Mouse (Mus musculus) adrenal gland, postnatal 14 days (tissue): ENCODE results near the gene Dnaic2. TPM values are rescaled to one million over a fixed set of nuclear protein-coding genes. Genes with fewer than 3 reads are reported as not detected.

Source experiments
- DNase-seq: peaks from one replicate; pipeline ENCODE4 v3.0.0; 2021; ENCODE audit warnings: mixed read lengths
- long read RNA-seq, 2 experiments: library from polyadenylated mRNA; stranded (forward); transcript quantifications; one replicate each; pipeline ENCODE4 v2.0.0; 2021
- total RNA-seq: library from RNA; stranded (reverse); gene quantifications from 2 replicates; pipeline ENCODE4 v1.2.3, GENCODE M21; 2021

Gene Dnaic2
- total RNA-seq, result 0.44 and 0.64 TPM in 2 replicates
- long read RNA-seq, experiment 1, partial matches to known transcripts, result 0 of 1 reads
- long read RNA-seq, experiment 1, other reads (novel, unspliced or antisense), result 1 of 1 reads
- long read RNA-seq, experiment 2, result 0 reads

DNA sequence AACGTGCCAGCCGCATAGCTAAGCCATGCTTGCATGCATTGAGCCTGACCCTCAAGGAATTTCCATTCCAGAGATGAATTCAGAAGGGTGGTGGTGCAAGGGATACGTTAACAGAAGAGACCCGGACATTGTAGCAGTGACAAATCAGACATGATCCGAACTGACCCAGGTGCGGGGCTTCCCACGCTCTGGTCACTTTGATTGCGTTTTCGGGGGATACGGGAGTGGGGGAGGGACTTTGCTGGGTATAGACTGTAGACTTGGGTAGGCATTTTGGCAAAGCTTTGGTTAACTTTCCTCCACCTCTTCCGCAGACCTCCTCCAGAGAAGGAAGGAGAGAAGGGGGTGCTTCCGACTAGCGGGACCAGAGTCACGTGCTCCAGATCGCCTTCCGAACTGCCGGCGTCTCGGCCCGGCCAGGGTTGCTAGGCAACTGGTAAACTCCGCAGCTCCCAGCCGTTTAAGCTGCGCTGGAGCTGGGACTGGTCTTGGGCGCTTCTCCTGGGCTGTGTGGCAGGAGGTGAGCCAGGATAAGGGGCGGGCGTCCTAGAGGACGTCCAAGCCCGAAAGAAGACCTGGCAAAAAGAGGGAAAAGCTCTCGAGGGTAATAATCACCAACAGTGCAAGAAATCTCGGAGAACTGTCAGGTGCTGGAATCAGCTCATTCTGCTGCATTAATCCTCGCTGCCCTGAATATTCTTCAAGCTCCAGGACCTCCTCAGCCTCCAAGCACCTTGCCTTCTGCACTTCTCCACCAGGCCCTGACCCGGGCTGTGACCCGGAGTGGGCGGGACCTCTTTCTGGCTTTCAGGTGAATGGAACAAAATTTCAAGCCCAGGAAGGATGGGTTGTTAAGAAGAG, at the start of gene Dnaic2:
Gene Dnaic2 (plus strand): TSS at position 444 of the 861 bp plus-strand sequence.
- DNase-seq, result peak; percentile 83

DNA sequence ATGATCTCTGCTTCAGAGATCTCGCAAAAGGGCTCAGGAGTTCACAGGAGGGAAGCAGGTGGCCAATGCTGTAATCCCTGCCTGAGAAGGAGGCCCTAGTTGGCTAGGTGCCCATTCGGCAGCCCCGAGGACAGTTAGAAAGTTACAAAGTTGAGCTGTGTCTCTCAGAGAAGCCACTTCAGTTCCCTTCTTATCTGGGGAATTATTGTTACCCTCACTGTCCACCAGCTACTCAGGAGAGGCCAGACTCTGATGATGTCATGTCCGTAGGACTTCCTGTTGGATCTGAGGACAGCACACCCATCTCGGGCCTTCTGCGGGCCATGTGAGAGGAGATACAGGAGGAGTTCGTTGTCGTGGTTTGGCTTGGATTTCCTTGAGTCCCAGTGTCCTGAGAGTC, 47.6 kb upstream of the Dnaic2 start:
- DNase-seq, result peak; percentile 76

DNA sequence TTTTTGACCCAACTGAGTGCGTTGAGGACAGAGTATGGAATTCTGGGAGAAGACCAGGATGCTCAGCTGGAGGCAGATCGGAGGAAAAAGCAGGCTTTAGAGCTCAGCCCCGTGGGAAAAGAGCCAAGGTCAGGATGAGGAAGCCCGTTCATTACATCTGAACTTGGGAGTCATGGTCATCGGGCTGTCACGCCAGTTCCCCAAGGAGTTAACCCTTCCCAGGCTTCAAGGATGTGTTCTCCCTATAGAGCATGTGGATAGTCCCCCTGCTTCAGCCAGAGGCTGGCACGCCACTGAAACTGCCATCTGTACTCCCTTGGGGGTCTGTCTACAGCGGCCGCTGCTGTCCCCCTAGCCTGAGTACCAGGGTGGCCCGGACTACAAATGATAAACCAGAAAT, 46.9 kb upstream of the Dnaic2 start:
- peak; percentile 84 for DNase-seq

DNA sequence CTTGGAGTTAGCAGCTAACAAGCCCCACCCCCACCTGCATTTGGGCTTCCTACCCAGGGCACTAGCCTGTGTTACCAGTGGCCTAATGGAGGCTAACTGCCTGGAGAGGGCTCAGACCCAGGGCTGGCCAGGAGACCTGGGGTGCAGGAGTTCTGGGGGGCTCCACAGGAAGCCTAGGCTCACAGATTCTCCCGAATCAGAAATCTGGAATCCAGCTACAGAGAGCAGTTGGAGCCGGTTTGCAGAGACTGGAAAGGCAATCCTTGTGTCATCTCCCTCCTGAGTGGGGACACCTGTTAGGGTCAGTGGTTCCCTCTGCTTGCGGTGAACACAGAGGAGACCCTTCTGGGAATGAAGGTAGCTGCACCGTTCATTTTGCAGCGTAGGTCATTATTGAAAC, 46.2 kb upstream of the Dnaic2 start:
- no peak for DNase-seq

DNA sequence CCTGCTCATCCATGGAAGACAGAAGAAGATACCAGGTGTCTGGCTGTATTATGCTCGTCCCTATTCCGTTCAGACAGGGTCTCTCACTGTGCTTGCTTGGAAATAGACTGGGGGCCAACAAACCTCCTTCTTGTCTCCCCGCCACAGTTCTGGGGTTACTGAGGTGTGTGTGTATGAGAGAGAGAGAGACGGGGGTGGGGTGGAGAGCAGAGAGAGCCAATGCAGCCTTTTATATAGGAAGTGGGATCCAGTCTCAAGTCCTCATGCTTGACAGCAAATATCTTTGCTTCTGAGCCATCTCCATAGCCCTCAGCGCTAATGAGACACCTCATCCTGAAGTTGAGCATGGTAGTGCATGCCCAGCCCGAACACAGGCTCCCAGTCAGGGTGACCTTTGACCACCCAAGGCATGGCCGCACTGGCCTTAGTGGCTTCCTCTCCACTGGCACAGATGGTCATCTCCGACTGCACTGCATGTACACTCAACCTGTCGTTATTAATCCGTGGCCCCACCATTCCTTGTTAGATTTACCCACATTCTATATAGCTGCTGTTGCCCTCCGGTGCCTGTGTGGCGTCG, 44.8 kb upstream of the Dnaic2 start:
- no peak for DNase-seq

DNA sequence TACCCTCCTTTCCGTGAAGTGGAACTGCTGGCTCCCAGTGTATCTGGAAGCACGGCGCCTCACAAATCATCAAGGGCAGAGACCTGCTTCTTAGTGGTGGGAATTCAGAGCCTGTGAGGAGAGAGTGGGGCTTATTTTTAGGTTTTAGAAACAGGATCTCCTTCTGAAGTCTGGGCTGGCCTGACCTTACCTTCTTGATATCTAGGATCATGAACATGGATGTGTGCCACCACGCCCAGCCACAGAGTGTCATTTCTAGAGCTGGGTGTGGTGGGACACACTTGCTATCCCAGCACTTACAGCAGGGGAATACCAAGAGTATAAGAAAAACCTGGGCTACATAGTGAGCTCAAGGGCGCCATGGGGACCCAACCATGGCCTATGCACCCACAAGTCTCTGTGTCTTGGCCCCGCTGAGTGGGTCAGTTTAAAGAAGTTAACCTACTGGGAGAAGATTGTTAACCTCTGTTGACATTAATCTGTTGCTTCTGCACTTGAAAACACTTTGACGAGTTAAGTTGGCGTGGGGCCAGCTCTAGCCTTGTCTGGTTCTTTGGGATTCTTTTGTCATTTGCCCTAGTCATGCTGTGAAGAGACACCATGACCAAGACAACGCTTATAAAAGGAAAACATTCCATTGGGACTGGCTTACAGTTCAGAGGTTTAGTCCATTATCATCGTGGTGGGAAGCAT, 44.0 kb upstream of the Dnaic2 start:
- no peak for DNase-seq

DNA sequence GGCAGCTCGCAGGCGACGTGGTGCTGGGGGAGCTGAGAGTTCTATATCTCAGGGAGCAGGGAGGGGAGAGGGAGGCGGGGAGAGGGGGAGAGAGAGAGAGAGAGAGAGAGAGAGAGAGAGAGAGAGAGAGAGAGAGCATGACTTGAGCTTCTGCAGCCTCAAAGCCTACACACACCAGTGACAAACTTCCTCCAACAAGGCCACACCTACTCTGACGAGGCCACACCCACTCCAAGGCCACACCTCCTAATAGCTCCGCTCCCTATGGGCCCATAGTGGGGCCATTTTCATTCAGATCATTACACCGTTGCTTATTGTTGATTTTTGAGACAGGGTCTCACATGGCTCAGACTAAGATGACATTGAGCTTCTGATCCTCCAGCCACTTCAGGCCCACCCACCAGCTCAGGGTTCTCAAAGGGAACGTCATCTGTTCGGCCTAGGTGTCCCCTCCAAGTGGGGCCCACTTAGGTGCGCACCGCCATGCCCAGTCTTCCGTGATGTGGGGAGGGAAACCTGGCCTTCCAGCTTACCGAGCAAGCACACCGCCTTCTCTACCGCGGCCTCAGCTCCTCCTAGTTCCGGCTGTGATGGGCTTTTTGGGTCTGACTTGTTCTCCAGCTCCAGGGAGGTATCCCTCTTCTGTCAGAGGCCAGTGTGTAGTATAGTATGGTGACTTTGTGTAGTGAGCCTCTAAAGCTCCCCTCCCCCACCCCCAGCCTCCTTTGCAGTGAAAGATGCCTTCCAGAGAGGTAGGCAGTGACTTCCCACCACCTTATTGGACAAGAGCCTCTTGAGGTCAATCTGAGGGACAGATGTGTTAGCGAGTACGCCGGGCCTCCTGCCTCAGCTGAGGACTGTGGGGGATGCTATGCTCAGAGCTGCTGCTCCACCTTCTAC, 43.2 kb upstream of the Dnaic2 start:
- DNase-seq, result peak; percentile 9

DNA sequence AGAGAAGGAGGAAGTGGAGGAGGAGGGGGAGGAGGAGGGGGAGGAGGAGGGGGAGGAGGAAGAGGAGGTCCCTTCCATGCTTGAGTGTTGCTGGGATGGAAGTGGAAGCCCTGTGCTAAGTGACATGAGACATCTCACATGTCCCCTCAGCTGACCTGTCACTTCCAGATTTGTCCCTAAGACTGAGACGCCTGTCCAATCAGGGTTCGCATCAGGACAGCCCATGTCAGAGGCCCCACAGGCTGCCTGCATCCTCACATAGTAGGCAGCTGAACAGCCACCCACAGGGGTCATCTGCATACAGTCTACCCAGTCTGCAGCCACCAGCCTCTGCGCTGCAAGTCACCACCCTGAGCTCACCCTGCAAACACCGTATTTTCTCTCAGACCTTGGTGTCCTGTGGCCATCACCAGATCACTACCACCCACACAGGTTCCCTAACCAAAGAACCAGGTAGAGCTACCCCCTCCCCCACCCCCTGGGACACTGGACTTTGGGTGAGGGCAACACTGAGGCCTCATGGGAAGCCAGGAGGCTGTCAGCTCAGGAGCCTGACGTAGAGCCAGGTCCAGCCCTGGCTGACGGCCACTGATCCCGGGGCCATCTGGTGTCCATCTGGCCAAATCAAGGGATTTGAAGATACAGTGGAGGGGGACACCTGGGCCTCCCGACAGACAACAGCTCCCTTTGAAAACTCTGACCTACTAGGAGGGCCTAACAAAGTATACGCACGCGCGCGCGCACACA, 42.4 kb upstream of the Dnaic2 start:
- DNase-seq, result peak; percentile 51

DNA sequence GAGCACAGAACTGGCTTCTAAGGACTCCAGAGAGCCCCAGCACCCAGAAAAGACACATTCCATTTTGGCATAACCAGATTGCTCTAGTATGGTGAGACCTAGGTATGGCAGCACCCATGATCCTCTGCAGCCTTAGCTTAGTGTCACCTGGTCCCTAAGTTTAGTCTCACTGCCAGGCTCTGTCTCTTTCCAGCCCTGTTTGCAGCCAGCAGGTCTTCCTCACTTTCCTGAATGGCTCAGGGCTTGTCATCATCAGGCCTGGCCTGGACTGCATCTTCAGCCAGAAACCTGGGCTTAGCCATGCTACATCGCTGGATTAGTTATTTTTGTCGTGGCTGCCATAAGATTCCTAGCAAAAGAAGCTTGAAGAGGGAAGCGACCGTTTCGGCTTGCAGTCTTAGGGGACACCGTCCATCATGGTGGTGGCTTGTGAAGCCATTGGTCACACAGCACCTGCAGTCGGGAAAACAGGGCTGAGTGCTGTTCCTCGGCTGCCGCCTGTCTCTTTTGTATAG, 41.6 kb upstream of the Dnaic2 start:
- no peak for DNase-seq

DNA sequence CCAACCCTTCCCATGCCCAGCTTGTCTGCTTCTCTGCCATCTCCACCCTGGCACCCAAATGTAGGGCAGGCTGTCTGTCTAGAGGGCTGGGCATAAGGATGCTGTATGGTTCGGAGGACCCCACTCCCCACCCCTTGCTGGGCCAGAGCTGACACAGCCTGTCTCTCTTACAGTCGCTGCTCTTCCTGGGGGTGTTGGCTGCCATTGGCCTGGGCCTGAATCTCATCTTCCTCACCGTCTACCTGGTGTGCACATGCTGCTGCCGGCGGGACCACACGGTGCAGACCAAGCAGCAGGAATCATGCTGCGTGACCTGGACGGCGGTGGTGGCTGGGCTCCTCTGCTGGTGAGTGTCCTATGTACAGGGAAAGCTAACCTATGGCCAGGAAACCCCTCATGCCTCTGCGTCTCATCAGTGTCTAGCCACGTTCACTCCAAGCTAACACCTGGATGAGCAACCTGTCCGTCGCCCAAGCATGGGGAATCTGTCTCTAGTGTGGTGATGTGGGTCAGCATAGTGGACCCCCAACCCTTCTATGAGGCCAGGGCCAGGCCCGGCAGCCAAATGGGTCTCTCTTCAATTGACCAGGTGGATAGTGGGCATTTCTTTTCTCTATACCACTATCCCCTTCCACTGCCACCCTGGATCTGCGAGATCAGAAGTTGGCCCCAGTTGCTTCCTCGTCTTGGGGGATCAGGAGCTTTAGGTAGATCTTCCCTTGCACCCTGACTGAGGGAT, 40.8 kb upstream of the Dnaic2 start:
- DNase-seq, result no peak

DNA sequence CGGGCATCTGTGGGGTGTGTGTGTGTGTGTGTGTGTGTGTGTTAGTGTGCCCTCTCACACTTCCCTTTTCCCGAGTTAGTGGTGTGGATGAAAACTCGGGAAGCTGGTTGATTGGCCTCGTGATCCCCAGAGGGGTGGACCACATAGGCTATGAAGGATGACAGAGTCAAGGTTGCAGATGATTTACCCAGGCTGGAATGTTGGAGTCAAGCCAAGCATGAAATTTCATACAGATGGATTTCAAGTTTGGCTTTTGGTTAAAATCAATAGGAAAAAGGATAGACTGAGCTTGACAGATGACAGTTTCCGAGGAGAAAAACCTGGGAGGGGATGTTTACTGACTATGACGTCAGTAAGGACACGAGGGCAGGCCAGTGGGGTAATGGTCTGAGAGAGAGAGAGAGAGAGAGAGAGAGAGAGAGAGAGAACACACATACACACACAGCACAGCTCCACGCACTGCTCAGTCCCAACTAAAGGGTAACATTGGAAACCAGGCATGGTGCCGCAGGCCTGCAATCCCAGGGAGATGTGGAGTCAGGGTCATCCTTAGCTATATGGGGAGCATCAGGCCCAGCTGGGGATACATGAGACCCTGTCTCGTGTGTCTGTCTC, 39.5 kb upstream of the Dnaic2 start:
- peak; percentile 60 for DNase-seq

DNA sequence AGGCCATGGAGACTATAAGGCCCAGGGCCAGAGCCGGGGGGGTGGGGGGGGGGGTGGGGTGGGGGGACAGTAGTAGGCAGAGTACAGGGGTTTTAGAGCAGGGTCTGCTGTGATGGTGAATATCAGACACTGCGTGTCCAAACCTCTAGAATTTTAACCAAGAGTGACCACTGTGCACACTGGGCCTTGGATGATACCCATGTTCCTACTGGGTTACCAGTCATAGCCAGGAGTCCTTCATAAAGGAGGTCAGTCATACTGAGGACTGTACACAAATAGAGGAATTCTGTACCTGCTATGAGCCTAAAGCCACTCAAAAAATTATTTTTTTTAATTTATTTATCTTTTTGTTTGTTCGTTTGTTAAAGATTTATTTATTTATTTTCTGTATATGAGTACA, 38.5 kb upstream of the Dnaic2 start:
- DNase-seq, result no peak

DNA sequence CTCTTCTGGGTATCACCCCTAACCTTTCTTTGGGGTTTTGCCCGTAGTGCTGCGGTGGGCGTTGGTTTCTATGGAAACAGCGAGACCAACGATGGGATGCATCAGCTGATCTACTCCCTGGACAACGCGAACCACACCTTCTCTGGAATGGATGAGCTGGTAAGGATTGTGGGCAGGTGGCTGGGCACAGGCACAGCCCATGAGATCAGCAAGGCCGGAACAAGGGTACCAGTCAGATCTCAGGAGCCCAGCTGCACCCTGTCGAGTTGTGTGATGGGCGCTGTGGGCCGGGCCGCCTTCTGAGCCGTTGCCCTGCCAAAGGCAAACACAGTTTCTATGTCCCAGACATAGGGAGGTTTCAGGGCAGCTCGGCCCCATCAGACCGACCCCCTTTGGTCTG, 37.0 kb upstream of the Dnaic2 start:
- no peak for DNase-seq

DNA sequence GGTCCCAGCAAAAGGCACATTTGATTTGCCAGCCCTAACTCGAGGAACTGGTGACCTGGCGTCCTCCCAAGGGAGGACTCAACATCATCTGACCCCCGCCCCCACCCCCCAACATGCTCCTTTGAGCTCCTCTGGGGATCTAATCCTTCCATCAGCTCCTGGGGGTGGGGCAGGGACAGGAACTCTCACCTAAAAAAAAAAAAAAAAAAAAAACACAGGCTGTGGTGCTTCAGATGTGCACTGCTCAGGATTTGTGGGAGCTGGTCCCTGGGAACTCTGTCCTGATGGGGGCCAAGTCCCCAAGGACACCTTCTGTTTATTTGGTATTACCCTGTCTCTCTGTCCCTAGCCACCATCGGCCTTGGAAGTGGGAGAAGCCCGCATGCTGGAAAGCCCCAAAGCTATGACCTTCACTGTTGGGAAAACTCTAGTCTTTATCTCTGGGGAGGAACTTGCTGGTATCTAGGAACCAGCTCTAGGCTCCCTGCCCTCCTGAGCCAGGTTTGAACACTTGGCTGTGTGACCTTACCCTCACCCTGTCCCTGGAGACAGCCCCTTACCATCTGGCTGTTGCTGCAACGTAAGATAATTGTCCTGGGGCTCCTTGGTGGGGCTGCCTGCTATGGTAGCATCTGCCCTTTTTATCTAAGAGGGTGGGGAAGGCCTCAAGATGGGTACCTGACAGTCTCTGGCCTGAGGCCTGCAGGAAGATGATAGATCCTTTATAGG, 35.6 kb upstream of the Dnaic2 start:
- peak; percentile 74 for DNase-seq

DNA sequence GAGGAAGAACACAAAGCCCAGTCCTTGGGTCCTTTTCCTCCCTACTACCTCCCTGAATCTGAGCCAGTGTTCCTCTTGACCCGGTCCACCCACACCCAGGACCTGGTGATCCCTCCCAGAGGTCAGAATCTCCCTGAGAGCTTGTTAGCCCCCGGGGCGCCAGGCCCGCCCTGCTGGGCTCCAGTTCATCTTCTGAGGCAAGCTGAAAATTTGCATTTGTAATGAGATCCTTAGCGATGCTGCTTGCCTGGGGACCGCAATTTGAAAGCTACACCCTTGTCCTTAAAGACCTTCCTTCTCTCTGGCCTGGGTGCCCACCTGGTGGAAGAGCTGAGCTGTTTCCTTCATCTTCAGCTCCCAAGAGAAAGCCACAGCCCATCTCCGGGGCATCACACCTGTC, 34.6 kb upstream of the Dnaic2 start:
- no peak for DNase-seq

DNA sequence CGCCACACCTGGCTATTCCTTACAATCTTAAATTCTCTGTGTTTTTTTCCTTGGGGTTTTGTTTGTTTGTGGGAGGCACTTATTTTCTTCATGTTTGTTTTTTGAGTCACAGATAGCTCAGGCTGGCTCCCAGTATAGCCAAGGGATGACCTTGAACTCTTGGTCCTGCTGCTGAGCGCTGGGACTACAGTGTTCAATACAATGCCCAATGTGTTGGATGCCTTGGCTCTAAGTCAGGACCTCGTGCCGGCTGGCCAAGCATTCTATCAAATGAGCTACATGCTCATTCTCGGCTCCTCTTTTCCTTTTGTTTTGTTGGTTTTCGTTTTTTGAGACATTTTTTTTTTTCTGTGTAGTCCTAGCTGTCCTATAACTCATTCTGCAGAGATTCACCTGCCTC, 33.8 kb upstream of the Dnaic2 start:
- DNase-seq, result no peak

DNA sequence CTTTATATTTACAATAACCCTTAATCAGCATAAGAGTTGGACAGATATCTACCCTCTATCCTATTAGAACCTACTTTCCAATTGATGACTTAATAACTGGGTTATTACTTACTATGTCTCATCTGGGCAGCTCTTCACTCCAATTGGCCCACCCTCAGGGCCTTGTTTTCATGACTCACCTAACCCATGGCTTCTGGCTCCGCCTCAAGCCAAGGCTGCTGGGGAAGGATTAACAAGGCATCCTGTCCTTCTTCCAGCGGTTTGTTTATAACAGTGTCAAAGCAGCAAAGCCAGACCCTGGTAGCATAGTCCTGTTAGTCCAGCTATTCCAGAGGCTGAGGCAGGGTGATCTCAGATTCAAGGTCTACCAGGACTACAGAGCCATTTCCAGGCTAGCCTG, 32.8 kb upstream of the Dnaic2 start:
- DNase-seq, result peak; percentile 79

DNA sequence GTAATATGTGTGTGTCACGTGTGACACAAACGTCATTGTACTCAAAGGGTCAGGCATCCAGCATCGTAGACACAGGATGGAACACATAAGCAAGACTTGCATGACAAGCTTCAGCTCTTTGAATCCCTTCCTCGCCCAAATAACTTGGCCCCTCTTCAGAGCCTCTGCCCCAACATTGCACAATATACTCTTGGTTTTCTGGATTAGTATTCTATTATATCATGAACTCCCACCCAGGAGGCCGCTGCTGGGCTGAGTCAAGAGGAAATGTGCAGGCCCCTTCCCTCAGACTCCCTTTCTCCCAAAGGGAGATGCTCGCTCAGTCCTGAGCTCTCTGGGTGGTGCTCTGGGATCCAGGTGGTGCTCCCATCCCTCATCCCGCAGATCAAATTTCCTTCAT, 28.7 kb upstream of the Dnaic2 start:
- DNase-seq, result no peak

DNA sequence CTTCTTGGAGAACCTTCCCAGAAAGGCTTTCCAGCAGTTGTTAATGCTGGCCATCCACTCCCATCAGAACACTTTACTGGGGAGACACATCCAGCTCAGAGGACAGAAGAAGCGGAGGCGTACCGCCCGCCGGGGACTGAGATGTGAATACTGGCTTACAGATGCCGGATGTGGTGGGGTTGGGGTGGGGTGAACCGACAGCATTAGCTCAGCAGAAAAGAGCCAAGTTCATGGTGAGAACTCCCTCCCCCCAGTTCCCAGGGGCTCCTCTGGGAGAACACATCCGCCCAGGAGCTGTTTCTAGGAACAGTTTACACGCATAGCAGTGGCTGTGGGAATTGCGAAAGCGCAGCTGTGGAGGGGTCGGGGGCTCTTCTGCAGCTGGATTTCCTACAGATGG, 27.7 kb upstream of the Dnaic2 start:
- DNase-seq, result peak; percentile 32
